Mouse (Mus musculus) naive thymus-derived CD4-positive, alpha-beta T cell, adult 2 months (primary cell): Measurements from ENCODE around the gene Taok1.
"Not testable (repeated sequence)": the region's sequence is repeated elsewhere in the genome, so short reads cannot be mapped to it uniquely, and the experiment has no call there.

Experiments
- DNase-seq: peaks from one replicate; pipeline ENCODE4 v3.0.0-alpha.2; 2011; ENCODE audit warnings: low read depth

Taok1 gene

DNA sequence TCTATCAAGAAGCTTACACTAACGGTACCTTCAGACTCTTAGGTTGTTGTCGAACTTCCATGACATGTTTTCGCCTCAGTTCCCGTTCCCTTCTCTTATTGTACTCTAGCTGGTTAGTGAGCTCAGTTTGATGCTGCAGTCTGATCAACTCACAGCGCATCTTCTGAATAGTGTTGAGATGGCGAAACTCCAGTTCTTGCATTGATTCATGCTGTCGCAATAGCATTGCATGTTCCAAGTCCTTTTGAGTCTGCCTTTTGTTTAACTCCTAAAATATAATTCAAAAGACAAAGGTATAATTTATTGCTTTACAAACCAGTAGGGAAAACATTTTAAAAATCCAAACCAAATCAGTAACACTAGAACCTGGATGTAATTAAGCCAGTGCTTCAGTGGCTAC lies 62.4 kb downstream of the Taok1 start:
- no peak for DNase-seq

DNA sequence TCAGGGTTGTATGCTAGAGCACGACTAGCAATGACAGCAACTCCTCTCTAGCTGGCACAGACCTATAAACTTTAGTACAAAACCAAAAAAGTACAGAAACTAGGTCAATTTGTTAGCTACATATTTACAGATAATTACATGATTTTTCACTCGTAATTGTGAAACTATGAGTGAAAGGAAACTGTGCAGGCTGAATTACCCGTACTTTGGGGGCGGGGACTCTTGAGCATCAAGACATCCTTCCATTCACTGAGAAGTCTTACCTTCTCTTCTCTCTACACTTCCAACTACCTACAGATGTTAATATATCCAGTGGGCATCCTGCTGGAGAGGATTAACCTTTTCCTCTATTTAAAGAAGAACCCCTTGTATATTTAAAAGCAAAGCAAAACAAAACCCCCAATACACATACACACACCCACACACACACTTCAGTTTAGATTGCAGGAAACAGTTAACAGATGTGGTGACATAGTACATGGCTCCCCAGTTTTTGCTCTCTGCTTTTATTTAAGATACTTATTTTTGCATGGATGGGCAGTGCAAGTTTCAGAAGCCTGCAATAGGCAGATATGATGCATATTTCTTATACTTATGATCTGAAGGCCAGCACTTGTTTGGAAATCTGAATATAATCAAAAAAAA lies 75.3 kb downstream of the Taok1 start:
- no peak for DNase-seq

DNA sequence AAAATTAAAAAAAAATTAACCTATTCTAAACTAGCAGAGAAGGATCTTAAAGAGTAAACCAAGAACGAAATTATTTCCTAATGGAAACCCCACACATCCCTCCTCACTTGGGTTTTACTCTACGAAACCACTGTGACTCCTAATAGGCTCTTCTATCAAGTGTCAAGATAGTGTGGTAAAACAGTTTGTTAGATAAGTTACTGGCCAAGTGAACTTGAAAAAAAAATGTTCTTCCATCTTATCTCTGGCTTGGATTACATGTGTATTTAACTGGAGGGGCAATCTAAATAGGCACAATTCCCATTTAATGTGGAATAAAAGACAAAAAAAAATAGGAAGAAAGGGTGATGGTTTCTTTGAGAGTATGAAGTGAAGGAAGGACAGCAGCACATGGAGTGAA lies 76.8 kb downstream of the Taok1 start:
- no peak for DNase-seq

DNA sequence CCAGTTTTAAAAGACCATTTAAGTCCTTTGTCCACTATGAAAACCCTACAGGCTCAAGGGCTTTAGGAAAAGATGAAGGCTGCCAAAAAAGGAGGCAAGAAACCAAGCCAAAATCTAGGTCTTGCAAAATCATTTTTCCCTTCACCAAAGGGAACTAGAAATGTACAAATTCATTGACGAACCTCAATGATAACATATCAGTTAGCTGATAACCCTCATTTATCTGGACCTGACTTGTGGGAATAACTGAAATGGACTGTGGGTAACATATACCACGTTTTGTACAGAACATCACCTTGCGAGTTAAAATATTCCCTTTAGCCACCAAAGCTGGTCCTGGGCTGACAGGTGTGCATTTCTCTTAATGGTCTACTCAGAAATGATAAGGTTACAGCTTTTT lies 78.0 kb downstream of the Taok1 start:
- no peak for DNase-seq

DNA sequence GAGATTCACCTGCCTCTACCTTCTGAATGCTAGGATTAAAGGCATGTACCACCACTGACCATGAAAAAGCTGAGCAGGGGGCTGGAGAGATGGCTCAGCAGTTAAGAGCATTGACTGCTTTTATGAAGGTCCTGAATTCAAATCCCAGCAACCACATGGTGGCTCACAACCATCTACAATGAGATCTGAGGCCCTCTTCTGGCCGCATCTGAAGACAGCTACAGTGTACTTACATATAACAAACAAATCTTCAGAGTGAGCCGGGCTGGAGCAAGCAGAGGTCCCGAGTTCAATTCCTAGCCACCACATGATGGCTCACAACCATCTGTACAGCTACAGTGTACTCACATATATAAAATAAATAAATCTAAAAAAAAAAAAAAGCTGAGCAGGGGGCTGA lies 79.2 kb downstream of the Taok1 start:
- not testable (repeated sequence) for DNase-seq

DNA sequence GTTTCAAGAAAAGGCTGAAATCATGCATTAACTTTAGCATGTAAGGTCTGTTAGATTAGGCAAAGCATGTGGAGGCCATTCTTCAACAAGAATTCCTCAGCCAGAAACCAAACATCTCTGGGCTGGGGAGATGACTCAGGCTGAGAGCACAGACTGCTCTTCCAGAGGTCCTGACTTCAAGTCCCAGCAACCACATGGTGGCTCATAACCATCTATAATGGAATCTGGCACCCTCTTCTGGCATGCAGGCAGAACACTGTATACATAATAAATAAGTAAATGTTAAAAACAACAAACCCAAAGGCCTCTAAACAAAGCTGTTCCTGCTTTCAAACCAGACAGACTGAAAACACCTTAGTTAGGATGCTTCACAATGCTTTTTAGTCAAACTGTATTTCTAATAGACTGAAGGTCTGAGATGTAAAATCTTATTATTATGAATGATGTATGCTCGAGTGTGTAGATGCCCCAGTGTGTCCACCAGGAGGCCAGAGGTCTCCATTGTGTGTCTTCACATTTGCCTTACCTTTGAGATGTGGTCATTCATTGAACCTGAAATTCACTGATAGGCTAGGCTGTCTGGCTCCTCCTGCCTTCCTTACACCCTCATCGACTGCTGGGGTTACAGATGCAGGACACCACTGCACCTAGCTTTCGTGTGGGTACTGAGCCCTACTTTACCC lies 81.7 kb downstream of the Taok1 start:
- peak; percentile 25 for DNase-seq

DNA sequence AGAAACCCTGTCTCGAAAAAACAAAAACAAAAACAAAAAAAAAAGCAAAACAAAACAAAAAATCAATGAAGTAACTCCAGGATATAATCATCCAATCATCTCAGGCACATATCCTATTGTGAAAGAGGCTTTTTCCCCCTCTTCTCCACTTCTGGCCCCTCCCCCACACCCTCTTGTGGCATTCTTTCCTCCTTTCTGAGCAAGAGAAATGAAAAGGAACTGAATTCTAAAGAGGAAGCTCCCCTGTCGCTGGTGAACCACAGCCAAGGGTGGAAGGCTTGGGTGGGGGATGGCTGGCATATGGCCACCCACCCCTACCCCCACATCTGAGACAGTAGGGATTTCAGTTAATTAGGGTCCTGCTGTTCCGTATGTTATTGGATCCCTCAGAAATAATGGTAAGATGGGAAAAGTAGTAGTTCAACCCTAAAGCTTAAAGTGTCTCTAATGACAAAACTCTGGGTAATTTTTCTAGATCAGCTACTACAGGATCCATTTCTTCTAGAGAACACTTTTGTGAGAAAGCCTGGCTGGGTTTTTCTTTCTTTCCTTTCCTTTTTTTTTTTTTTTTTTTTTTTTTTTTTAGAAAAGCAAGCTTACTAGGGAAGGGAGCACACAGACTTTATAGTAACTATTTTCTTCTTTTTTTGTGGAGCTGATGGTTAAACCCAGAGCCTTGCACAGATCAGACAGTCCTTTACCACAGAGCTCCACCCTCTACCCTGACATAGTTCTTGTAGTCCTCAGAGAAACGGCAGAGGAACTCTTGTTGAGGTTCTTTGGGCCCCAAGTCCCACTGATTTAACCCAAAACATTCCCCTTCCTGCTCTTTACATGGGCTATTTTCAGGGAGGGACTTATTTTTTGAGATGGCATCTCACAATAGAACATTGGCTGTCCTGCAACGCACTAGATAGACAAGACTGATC lies 86.8 kb downstream of the Taok1 start:
- peak; percentile 51 for DNase-seq

DNA sequence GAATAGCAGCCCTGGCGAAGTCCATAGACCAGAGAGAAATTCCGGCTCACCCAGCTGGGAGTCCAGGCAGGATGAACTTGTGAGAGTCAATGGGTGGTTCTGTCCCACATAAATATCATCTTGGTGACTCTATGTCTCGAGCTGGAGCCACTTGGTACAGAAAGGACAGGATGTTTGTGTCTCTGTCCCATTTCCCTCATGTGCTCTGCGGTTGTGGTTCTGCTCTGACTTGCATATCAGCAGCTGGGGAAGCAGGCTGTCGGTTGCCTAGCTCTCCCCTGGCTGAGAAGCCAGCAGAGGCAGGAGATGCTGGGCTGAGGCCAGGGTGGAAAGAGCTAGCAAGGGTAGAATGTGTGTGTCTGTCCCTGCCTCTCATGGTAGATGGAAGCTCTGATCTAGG lies 88.6 kb downstream of the Taok1 start, which contains the start of gene Gm10392:
Gene Gm10392 (minus strand): TSS at position 156 of the 400 bp plus-strand sequence.
- peak; percentile 85 for DNase-seq

DNA sequence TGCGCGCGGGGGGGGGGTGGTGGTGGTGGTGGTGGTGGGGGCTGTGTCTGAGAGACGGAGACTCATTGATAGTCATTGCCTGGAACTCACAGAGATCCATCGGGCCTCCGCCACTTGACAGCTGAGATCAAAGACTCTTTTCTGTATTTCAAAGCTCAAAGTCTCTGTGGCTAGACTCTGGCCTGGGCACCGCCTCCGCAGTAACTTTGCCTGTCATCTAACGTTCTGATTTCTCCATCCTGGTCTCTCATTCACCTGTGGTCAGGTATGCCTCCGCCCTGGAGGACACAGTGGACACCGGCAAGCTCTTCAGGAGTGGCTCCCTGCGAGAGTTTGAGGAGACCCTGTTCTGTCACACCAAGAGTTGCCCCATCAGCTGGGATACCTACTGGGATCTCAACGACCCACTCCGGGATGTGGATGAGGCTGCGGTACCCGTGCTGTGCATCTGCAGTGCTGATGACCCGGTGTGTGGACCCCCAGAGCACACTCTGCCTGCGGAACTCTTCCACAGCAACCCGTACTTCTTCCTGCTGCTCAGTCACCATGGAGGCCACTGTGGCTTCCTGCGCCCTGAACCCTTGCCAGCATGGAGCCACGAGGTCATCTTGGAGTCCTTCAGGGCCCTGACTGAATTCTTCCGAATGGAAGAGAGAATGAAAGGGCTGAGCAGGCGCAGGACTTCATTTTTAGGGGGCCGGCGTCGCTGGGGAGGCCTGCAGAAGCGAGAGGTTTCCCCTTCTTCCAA lies 89.4 kb downstream of the Taok1 start:
- peak; percentile 62 for DNase-seq

DNA sequence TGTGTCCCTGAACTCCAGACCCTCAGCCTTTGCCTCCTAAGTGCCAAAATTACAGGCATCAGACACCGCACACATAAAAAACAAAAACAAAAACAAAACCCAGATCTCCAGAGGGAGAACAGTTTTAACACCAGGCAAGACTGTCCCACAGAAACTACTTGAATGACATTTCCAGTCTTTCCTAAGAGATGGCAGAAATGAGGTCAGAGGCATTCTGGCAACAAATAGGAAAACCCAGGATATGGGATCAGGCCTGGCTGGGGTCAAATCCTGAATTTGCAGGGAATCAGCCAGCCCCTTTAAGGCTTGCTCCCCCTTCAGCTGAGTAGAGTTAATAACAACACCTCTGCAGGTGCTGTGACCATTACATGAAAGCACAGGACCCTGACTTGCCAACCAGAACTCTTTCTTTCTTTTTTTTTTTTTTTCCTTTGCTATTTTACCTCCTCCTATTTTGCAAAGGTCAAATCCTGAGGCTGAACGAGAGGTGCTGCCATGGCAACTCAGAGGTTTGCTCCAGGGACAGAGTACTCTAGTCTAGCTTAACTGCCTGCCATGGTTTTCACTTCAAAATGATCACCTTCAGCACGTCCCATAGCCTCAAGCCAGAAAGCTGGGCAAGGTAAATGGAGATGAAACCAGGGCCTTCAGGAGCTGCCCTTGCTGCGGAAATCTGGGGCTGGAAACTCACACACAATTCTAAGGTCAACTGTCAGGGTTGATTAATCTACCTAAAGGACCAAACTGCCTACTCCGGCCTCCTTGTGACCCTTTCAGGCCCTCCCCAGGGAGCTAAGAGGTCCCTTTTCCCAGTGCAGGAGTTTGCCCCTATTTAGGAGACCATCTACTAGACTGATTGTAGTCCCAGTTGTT lies 90.8 kb downstream of the Taok1 start:
- DNase-seq, result no peak

DNA sequence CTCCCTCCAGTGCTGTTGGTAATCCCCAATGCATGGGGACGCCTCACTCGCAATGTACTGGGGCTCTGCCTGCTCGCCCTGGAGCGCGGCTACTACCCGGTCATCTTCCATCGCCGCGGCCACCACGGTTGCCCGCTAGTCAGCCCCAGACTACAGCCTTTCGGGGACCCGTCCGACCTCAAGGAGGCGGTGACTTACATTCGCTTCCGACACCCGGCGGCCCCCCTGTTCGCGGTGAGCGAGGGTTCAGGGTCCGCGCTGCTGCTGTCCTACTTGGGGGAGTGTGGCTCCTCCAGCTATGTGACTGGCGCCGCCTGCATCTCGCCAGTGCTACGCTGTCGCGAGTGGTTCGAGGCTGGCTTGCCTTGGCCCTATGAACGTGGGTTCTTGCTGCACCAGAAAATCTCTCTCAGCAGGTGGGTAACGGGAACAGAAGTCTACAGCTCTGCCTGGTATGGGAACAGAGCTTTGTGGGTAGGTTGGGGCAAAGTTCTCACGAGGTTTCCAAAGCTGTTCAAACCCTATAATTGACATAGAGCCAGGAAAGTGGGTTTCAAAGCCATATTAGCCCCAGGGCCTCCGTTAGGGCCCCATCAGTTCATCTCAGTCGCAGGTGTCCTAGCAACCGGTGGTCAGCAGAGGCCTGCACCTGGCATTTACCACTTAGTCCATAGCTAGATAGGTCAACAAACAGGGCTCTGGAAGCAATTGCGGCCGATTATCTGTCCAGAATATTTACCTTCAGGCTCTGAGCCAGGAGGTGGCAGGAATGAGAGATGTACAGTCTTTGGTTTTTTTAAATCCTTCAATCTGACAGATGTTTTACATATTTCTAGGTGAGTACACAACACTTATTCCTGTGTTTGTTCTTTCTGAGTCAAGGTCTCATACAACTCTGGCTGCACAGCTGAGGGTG lies 91.7 kb downstream of the Taok1 start, which contains the start of gene Trp53i13:
Gene Trp53i13 (minus strand): TSS at position 344 of the 916 bp plus-strand sequence.
- DNase-seq, result peak; percentile 47

DNA sequence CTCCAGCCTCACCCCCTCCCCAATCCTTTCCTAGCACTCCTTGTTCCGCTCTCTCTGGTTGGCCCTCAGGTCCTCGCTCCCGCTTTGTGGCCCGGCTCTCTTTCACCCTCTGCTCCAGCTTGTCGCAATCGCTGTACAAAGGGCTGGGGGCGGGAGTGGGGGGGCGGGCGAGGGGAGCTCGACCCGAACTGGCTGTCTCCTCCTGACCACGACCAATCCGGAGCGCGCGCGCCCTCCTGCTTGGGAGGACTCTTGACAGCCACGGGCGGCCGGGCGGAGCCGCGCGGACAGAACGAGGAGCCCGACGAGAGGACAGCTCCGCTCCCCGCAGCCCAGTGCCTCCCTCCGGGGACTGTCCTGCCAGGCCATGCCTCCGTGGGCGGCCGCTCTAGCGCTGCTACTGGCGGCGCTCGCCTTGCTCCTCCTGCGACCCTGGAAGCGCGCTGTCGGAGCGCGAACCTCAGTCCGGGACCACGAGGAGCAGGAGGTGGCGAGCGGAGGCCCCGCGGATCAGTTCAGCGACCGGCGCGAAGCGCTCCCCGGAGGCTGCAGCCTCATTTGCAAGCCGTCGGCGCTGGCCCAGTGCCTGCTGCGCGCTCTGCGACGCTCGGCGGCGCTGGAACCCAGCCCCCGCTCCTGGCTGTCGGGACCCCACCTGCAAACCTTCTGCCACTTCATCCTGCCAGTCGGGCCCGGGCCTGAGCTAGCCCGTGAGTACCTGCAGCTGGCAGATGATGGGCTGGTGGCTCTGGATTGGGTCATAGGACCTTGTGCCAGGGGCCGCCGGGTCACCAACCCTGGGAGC lies 92.6 kb downstream of the Taok1 start, which contains the start of gene Abhd15:
Gene Abhd15 (plus strand): TSS at position 290 of the 805 bp plus-strand sequence.
- DNase-seq, result peak; percentile 66

DNA sequence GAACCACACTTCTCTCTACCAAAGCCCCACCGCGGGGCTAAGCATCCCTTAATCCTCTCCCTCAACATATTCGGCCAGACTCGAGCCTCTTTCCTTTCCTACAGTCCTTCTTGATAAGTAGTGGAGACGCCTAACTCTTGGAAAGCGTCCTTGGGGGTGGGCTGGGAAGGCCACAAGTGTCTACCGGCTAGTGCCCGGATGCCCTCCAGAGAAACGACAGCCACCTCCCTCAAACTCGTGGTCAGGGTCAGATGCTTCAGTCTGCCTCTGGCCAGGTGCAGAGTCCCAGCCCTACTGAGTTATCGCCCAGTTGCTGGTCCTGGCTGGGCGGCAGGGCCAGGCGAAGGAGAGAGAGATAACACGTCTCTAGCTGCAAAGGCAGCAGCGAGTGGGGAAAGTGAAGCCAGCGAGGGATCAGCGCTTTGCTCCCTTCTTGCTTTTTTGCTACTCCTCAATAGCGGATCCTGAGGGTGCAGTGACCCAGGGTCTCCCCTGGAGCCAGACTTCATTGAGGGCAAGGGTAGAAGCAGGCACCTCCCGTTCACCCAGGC lies 93.3 kb downstream of the Taok1 start:
- peak; percentile 60 for DNase-seq

DNA sequence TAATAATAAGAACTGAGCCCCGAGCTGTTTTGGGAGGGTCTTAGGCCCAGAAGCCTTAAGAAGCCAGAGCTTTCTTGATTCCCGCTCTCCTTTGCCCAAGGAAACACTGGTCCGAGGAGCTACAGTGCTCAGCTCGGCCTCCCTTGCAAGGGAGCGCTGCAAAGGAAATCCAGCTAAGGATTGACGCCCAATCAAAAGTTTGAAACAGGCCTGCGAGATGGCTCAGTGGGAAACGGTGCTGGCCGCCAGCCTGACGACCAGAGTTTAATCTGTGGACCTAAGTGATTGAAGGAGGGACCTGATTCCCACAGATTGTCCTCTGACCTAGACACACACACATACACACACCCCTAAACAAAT lies 93.8 kb downstream of the Taok1 start:
- no peak for DNase-seq

DNA sequence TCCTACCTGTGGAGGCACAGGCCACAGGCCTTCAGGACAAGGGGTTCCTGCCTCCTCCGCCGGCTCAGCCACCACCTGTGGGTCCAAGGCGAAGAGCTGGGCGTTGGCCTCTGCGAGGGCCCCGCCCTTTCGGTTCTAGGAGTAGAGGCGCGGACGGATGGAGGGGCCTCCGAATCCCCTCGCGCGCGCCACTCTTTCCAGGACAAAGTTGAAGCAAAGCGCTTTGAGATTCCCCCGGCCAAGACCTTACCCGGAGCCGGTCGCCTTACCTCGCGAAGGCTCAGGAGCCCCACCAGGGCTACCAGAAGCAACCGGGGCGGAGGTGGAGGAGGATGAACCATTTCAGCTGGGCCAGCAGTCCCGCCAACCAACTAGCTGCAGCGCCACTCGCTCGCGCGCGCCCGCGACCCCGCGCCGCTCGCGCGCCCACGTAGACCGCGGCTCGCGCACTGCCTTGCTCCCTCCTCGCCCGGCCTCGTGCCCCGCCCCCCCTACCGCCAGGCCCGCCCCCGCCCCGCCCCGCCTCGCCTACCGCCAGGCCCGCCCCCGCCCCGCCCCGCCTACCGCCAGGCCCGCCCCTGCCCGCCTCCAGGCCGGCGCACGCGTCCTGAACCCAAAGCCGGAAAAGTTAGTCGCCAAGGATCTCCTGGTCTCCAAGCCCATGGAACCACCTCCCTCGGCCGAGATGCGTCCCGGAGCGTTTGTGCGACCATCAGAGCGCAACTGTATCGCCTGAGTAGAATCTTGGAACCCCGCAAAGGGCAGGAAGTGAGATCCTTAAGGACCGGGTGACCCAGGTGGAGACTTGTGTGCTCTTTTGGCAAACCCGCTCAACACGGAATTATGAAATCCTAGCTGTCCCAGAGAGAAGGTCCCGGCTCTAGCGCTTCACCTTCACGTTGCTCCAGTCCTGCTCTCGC lies 94.5 kb downstream of the Taok1 start:
- DNase-seq, result peak; percentile 93

DNA sequence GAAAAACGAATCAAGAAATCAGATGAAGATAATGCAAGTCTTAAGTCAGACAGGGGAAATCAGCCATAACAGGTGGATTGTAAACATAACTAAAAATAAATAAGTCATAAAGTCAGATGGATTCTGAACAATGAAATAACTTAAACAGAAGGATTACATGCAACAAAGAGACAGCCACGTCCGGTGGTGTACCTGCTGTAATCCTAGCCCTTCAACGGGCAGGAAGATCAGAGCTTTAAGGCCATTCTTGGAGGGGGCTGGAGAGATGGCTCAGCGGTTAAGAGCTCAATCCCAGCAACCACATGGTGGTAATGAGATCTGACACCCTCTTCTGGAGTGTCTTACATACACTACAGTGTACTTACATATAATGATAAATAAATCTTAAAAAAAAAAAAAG lies 96.3 kb downstream of the Taok1 start:
- DNase-seq, result no peak
